Mouse (Mus musculus): ENCODE results near the gene Lyst. TPM values are rescaled to one million over a fixed set of nuclear protein-coding genes. Genes with fewer than 3 reads are reported as not detected.
"Not testable (repeated sequence)": the region's sequence is repeated elsewhere in the genome, so short reads cannot be mapped to it uniquely, and the experiment has no call there.

Lyst gene
- polyA plus RNA-seq, 1 experiment from 2014 or later, result 3.6 TPM

- H3K27me3 ChIP-seq, result no peaks in the 10 kb centered on the region
- H3K9ac ChIP-seq, result no peak overlapping the region
- ATAC-seq (ENCODE audit: insufficient read depth), result no peak
- peaks cover 45% of the 10 kb centered on the region for H3K36me3 ChIP-seq (replicated peaks)
- H3K4me2 ChIP-seq, result no peak overlapping the region
- WGBS (ENCODE audit: insufficient replicate concordance), result 68% methylated on average over 6 of the region's 6 CpGs
- H3K4me1 ChIP-seq (replicated peaks), result no peaks in the 10 kb centered on the region
- H3K9me3 ChIP-seq (replicated peaks), result no peaks in the 10 kb centered on the region
- H3K27ac ChIP-seq (replicated peaks), result no peak overlapping the region
- no peak overlapping the region for H3K4me3 ChIP-seq (replicated peaks)
Measured at GRCm38 (mm10) chr13:13637981-13638380, 47.8 kb downstream of the Lyst start.

- no peaks in the 10 kb centered on the region for H3K9me3 ChIP-seq (replicated peaks)
- no peak overlapping the region for H3K9ac ChIP-seq
- WGBS (ENCODE audit: insufficient replicate concordance), result 76% methylated on average over 4 of the region's 4 CpGs
- no peak overlapping the region for H3K27ac ChIP-seq (replicated peaks)
- no peak for ATAC-seq (ENCODE audit: insufficient read depth)
- H3K4me3 ChIP-seq (replicated peaks), result no peak overlapping the region
- H3K36me3 ChIP-seq (replicated peaks), result peaks cover 41% of the 10 kb centered on the region
- no peak overlapping the region for H3K4me2 ChIP-seq
- H3K27me3 ChIP-seq, result no peaks in the 10 kb centered on the region
- H3K4me1 ChIP-seq (replicated peaks), result no peaks in the 10 kb centered on the region
Measured at GRCm38 (mm10) chr13:13638725-13639124, 48.5 kb downstream of the Lyst start.

DNA sequence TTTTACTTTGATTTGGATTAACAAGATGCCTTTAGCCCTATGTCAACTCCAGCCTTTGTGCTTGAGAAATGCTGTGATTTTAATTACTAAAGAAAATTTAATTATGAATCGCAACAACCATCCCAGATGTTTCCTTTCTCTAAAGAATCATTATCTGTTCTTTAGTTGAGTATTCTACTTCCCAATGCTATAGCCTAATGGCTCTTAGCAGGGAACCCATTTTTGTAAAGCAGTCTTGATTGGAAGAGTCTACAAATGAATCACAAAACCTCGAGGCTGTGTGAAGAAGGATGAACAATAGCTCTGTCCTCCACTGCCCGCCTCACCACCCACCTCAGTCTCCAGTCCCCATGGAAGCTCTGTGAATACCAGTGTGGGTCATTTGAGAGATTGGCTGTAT is 57.1 kb downstream of the Lyst start:
- Histone ChIP-seq H3K27me3 (no peaks in the 10 kb centered on the region), H3K27ac (replicated peaks) (no peak overlapping the region), H3K9ac (no peak overlapping the region), H3K9me3 (replicated peaks) (no peaks in the 10 kb centered on the region), H3K4me1 (replicated peaks) (no peaks in the 10 kb centered on the region), H3K4me2 (no peak overlapping the region), H3K4me3 (replicated peaks) (no peak overlapping the region), H3K36me3 (replicated peaks) (peaks cover 22% of the 10 kb centered on the region)
- ATAC-seq (ENCODE audit: insufficient read depth), result no peak
- 72% methylated on average over 3 of the region's 3 CpGs for WGBS (ENCODE audit: insufficient replicate concordance)

GRCm38 (mm10) chr13:13655453-13655852 is 65.3 kb downstream of the Lyst start:
- Histone ChIP-seq H3K9ac (no peak overlapping the region), H3K36me3 (replicated peaks) (peaks cover 28% of the 10 kb centered on the region), H3K27ac (replicated peaks) (no peak overlapping the region), H3K9me3 (replicated peaks) (no peaks in the 10 kb centered on the region), H3K4me2 (no peak overlapping the region), H3K4me3 (replicated peaks) (no peak overlapping the region), H3K4me1 (replicated peaks) (no peaks in the 10 kb centered on the region), H3K27me3 (no peaks in the 10 kb centered on the region)
- WGBS (ENCODE audit: insufficient replicate concordance), result 76% methylated on average over 3 of the region's 3 CpGs
- no peak for ATAC-seq (ENCODE audit: insufficient read depth)

GRCm38 (mm10) chr13:13666103-13666502 is 75.9 kb downstream of the Lyst start:
- H3K4me1 ChIP-seq (replicated peaks); H3K9ac ChIP-seq; H3K9me3 ChIP-seq (replicated peaks); H3K4me2 ChIP-seq; H3K4me3 ChIP-seq (replicated peaks); H3K27ac ChIP-seq (replicated peaks); H3K27me3 ChIP-seq; ATAC-seq (ENCODE audit: insufficient read depth): not testable (repeated sequence)
- peaks cover 10% of the 10 kb centered on the region; the same call in 1 of the 2 replicates for H3K36me3 ChIP-seq (replicated peaks)
- WGBS (ENCODE audit: insufficient replicate concordance), result 27% methylated on average over 2 of the region's 2 CpGs

DNA sequence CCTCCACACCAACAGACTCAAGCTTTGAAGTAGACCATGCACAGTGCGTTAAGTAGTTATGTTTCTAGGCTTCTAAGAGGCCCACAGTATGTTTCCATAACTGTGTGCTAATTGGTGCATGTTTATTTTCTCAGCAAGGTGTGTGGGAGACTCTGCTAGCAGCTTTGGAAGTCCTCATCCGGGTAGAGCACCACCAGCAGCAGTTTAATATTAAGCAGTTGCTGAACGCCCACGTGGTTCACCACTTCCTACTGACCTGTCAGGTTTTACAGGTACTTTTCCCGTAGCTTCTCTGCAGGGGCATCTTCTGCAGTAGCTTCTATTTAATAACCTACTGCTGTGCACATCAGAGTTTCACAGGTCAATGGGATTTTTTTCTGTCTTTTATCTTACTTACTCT is 80.5 kb downstream of the Lyst start:
- WGBS (ENCODE audit: insufficient replicate concordance), result 53% methylated on average over 5 of the region's 5 CpGs
- no peak overlapping the region for H3K4me3 ChIP-seq (replicated peaks)
- no peak for ATAC-seq (ENCODE audit: insufficient read depth)
- H3K4me2 ChIP-seq, result no peak overlapping the region
- H3K27me3 ChIP-seq, result no peaks in the 10 kb centered on the region
- no peaks in the 10 kb centered on the region for H3K9me3 ChIP-seq (replicated peaks)
- H3K27ac ChIP-seq (replicated peaks), result no peak overlapping the region
- H3K4me1 ChIP-seq (replicated peaks), result no peaks in the 10 kb centered on the region
- H3K36me3 ChIP-seq (replicated peaks), result peaks cover 28% of the 10 kb centered on the region
- no peak overlapping the region for H3K9ac ChIP-seq

GRCm38 (mm10) chr13:13671585-13672328 is 81.6 kb downstream of the Lyst start:
- Histone ChIP-seq H3K9me3 (replicated peaks) (no peaks in the 10 kb centered on the region), H3K4me1 (replicated peaks) (no peaks in the 10 kb centered on the region), H3K27me3 (no peaks in the 10 kb centered on the region), H3K4me2 (no peak overlapping the region), H3K9ac (no peak overlapping the region), H3K27ac (replicated peaks) (no peak overlapping the region), H3K36me3 (replicated peaks) (peaks cover 25% of the 10 kb centered on the region), H3K4me3 (replicated peaks) (no peak overlapping the region)
- 65% methylated on average over 6 of the region's 6 CpGs for WGBS (ENCODE audit: insufficient replicate concordance)
- ATAC-seq (ENCODE audit: insufficient read depth), result no peak

- Histone ChIP-seq H3K9ac (no peak overlapping the region), H3K4me3 (replicated peaks) (no peak overlapping the region), H3K27me3 (no peaks in the 10 kb centered on the region), H3K4me2 (no peak overlapping the region), H3K9me3 (replicated peaks) (no peaks in the 10 kb centered on the region), H3K4me1 (replicated peaks) (no peaks in the 10 kb centered on the region), H3K36me3 (replicated peaks) (peaks cover 36% of the 10 kb centered on the region), H3K27ac (replicated peaks) (no peak overlapping the region)
- 68% methylated on average over 4 of the region's 4 CpGs for WGBS (ENCODE audit: insufficient replicate concordance)
- ATAC-seq (ENCODE audit: insufficient read depth), result no peak
Measured at GRCm38 (mm10) chr13:13674669-13675343, 84.6 kb downstream of the Lyst start.

GRCm38 (mm10) chr13:13677871-13678270 is 87.7 kb downstream of the Lyst start:
- H3K4me3 ChIP-seq (replicated peaks), result no peak overlapping the region
- H3K9ac ChIP-seq, result no peak overlapping the region
- peaks cover 32% of the 10 kb centered on the region for H3K36me3 ChIP-seq (replicated peaks)
- no peaks in the 10 kb centered on the region for H3K4me1 ChIP-seq (replicated peaks)
- H3K27me3 ChIP-seq, result no peaks in the 10 kb centered on the region
- no peaks in the 10 kb centered on the region for H3K9me3 ChIP-seq (replicated peaks)
- no peak for ATAC-seq (ENCODE audit: insufficient read depth)
- H3K4me2 ChIP-seq, result no peak overlapping the region
- no peak overlapping the region for H3K27ac ChIP-seq (replicated peaks)
- 70% methylated on average over 8 of the region's 8 CpGs for WGBS (ENCODE audit: insufficient replicate concordance)

- no peak for ATAC-seq (ENCODE audit: insufficient read depth)
- WGBS (ENCODE audit: insufficient replicate concordance), result 32% methylated on average over 6 of the region's 6 CpGs
- Histone ChIP-seq H3K4me3 (replicated peaks) (no peak overlapping the region), H3K4me2 (no peak overlapping the region), H3K4me1 (replicated peaks) (no peaks in the 10 kb centered on the region), H3K9ac (no peak overlapping the region), H3K9me3 (replicated peaks) (no peaks in the 10 kb centered on the region), H3K36me3 (replicated peaks) (peaks cover 25% of the 10 kb centered on the region), H3K27me3 (no peaks in the 10 kb centered on the region), H3K27ac (replicated peaks) (no peak overlapping the region)
Measured at GRCm38 (mm10) chr13:13681642-13682041, 91.4 kb downstream of the Lyst start.

DNA sequence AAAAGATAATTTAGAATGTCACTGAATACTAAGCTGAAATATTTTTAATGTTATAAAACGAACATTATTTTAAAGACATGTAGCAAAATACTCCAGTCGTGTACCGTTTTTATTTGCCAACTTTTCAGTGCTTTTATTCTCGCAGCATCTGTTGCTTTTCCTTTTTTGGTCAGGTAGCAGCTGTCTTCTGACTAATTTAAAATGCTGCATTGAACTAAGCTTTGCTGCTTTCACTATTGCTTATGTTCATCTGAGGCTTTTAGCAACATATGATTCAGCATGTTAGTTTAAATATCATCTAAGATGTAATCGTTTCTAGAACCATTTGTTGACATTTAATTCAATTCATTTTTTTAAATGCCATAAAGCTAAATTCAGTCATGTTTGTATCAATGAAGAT is 113.3 kb downstream of the Lyst start:
- Histone ChIP-seq H3K27ac (replicated peaks) (no peak overlapping the region), H3K4me2 (no peak overlapping the region), H3K36me3 (replicated peaks) (peaks cover 25% of the 10 kb centered on the region; the same call in 1 of the 2 replicates), H3K4me1 (replicated peaks) (no peaks in the 10 kb centered on the region), H3K27me3 (no peaks in the 10 kb centered on the region), H3K9ac (no peak overlapping the region), H3K9me3 (replicated peaks) (no peaks in the 10 kb centered on the region), H3K4me3 (replicated peaks) (no peak overlapping the region)
- WGBS (ENCODE audit: insufficient replicate concordance), result 60% methylated on average over 5 of the region's 5 CpGs
- no peak for ATAC-seq (ENCODE audit: insufficient read depth)
